Mouse (Mus musculus) bone marrow, adult 2 months (tissue): ENCODE measurements around the gene Cacna2d2.

Experiments
- CTCF ChIP-seq: fragments of 200-500 bp; IDR thresholded peaks from 2 replicates; pipeline ENCODE4 v1.5.1; 2011; ENCODE audit warnings: low read length, control low read depth; ENCODE audit not compliant: control insufficient read depth, insufficient read depth
- POLR2A ChIP-seq: fragments of 200-500 bp; IDR thresholded peaks from 2 replicates; pipeline ENCODE4 v1.6.1; 2011; ENCODE audit warnings: low read depth, mild to moderate bottlenecking, control low read depth, low read length, borderline replicate concordance; ENCODE audit not compliant: control insufficient read depth

DNA sequence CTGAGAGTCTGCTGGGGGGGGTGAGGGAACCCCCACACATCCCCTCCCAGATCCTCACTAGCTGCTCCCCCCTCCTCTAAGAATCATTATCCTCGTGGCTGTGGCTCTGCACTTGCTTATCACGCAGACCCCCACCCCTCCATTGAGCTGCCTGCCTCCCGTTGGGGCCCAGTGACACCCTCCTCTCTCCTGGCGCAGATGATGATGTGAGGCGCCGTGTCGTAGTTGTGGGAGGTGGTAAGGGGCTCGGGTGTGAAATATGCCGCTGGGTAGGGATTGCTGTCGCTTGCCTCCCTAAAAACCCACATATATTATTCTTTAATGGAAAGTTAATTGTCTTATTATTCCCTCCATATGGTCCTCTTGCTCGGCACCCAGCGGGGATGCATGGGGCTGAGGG lies 31.0 kb downstream of the Cacna2d2 start:
- TF ChIP-seq CTCF, result no peak
- no peak for TF ChIP-seq POLR2A
